Mouse (Mus musculus) A20 (cell line): ENCODE measurements around the gene Atic.

ENCODE experiments used
- DNase-seq: peaks from one replicate; pipeline ENCODE4 v3.0.0-alpha.2; 2011; ENCODE audit warnings: low read depth, low spot score

Gene Atic

DNA sequence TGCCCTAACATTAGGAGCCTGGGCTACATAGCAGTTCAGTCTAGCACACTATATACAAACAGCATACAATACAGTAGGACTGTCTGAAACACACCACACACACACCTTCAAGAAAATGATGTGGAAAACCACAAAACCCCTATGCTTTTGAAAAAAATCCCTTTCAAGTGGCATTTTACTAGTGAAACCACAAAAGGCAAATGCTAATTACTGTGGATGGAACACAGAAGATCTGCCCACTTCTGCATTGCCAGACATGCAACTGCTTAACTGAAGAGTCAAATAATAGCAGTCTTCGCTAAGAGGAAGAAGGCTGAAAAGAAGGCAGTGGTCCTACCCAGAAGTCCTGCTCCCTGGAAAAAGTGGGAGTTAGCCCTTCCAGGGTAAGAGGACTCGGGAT is 37.3 kb downstream of the Atic start:
- DNase-seq, result no peak

- no peak for DNase-seq
Observed at GRCm38 (mm10) chr1:71595365-71595764, 38.4 kb downstream of the Atic start.

GRCm38 (mm10) chr1:71605751-71606150 is 48.8 kb downstream of the Atic start:
- DNase-seq, result no peak

DNA sequence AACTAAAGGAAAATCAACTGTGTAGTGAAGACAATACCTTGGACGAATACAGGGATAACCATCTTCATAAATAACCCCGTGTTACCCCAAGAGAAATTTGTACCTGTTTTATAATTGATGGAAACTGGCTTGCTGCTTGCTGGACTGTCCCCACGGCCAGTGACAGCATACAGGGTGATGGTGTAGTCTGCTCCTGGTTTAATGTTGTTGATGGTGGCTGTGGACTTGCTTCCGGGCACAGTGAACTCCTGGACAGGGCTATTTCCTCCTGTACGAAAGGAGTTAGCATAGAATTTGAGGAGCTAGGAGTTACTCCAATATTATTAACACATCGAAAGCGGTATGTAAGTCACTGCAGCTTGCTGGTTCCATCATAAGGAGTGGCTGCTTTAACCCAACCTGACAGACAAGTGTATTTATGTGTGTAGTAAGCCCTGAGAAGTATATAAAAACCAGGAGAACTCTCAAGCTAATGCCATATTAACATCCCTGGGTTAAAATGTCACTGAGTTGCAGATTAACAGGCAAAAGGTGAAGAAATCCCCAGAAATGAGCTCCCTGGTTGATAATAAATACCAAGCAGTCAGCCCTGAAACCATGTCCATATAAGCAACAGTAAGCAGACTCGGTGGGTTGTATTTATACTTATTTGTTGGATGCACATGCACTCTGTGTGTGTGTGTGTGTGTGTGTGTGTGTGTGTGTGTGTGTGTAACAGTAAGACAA is 49.8 kb downstream of the Atic start:
- no peak for DNase-seq

- no peak for DNase-seq
Observed at GRCm38 (mm10) chr1:71609057-71609775, 52.3 kb downstream of the Atic start.

DNA sequence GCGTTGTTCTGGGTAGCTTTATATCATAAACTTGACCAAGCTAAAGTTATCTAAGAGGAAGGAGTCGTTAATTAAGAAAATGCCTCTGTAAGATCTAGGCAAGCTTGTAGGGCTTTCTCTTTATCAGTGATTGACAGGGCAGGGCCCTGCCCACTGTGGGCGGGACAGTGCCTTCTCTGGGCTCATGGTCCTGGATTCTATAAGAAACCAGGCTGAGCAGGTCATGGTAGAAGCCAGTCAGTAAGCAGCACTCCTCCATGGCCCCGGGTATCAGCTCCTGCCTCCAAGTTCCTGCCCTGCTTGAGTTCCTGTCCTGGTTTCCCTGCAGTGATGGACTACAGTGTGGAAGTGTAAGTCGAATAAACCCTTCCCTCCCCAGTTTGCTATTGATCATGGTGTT is 53.0 kb downstream of the Atic start:
- DNase-seq, result no peak

- no peak for DNase-seq
Observed at GRCm38 (mm10) chr1:71612256-71612655, 55.3 kb downstream of the Atic start.

- DNase-seq, result no peak
Observed at GRCm38 (mm10) chr1:71614545-71615246, 57.7 kb downstream of the Atic start.

DNA sequence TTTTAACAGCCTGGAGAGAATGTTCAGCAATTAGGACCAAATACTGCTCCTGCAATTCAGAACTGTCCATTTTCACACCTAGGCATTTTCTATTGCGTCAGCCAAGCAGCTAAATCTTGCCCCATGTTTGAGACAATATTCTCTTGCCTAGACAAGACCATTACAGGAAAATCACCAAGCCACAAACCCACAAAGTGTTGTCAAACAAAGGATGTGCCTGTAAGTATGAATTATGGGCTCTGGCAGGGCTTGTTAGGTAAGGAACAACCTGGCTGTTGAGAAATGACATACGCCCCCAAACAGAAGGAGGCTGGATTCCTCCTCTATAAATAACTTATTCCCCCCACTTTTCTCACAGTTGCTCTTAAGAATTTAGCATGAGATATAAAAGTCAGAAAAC is 64.6 kb downstream of the Atic start:
- no peak for DNase-seq

GRCm38 (mm10) chr1:71623625-71624024 is 66.7 kb downstream of the Atic start:
- no peak for DNase-seq
